Mouse (Mus musculus) left cerebral cortex, adult 2 months (tissue): ENCODE results near the gene Igsf3. TPM values are rescaled to one million over a fixed set of nuclear protein-coding genes. Genes with fewer than 3 reads are reported as not detected.

Experiments used
- DNase-seq, 2 experiments: peaks; one replicate each; pipeline ENCODE4 v3.0.0; 2021 to 2022; ENCODE audit warnings: low spot score in 2 of 2, mixed read lengths in 1 of 2; ENCODE audit errors: extremely low spot score in 1 of 2
- H3K27ac ChIP-seq: fragments of 200-600 bp; 2 replicates; pipeline ENCODE4 v1.8.1; 2022
- H3K4me3 ChIP-seq: fragments of 200-600 bp; 2 replicates; pipeline ENCODE4 v1.8.1; 2022
- CTCF ChIP-seq: fragments of 200-600 bp; IDR thresholded peaks from 2 replicates; pipeline ENCODE4 v1.8.1; 2022; ENCODE audit warnings: antibody characterized with exemption, mild to moderate bottlenecking, moderate library complexity
- intact Hi-C: fragments of 180-260 bp; cut with DNase I; formaldehyde crosslinking; loops from one replicate; pipeline ENCODE4 v1.15.1; 2025
- total RNA-seq, 2 experiments: library from RNA; stranded (reverse); gene quantifications; 2 replicates each; pipeline ENCODE4 v1.2.3; 2021

Igsf3 gene
- total RNA-seq, 2 experiments from 2014 or later = 22.0 to 23.7 TPM

GRCm38 (mm10) chr3:101355702-101356101, 21.2 kb upstream of the Igsf3 start:
- intact Hi-C loops = no loop called here
- Histone ChIP-seq H3K27ac (no peak overlapping the region), H3K4me3 (no peak overlapping the region)
- no peak for TF ChIP-seq CTCF
- no peak for DNase-seq

- no peak for TF ChIP-seq CTCF
- DNase-seq = no peak
- no peak overlapping the region for H3K4me3 ChIP-seq
- intact Hi-C loops = no loop called here
- H3K27ac ChIP-seq = no peak overlapping the region
These were observed 20.0 kb upstream of the Igsf3 start for GRCm38 (mm10) chr3:101356583-101357553.

GRCm38 (mm10) chr3:101360832-101361231, 16.1 kb upstream of the Igsf3 start:
- Histone ChIP-seq H3K27ac (no peak overlapping the region), H3K4me3 (no peak overlapping the region)
- TF ChIP-seq CTCF = no peak
- peak in 1 of 2 experiments; percentile 21 for DNase-seq
- intact Hi-C loops = no loop called here

GRCm38 (mm10) chr3:101362391-101362790, 14.5 kb upstream of the Igsf3 start:
- intact Hi-C loops = no loop called here
- TF ChIP-seq CTCF = no peak
- H3K27ac ChIP-seq = no peak overlapping the region
- no peak for DNase-seq
- no peak overlapping the region for H3K4me3 ChIP-seq

- TF ChIP-seq CTCF = no peak
- no peak for DNase-seq
- no peak overlapping the region for H3K4me3 ChIP-seq
- H3K27ac ChIP-seq = no peak overlapping the region
- intact Hi-C loops = no loop called here
These were observed 13.3 kb upstream of the Igsf3 start for GRCm38 (mm10) chr3:101363574-101363973.

DNA sequence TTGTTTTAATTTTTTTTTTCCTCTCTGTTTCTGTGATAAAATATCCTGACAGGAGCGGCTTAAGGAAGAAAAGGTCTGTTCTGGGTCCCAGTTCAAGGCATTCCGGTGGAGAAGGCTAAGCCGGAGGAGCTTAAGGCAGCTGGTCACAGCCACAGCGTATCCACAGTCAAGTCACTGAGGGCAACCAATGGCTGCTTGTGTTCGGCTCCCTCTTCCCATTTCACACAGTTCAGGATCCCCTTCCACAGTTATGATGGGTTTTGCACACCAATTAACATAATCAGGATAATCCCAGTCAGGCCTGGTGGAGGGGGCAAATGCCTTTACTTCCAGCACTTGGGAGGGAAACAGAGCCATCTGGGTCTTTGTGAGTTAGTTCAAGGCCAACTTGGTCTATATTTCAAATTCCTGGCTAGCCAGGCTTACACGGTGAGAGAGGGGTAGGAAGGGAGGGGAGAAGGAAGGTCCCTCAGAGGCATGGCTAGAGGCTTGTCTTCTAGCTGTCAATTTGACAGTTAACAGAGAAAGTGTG, 11.7 kb upstream of the Igsf3 start:
- intact Hi-C loops = no loop called here
- H3K4me3 ChIP-seq = no peak overlapping the region

GRCm38 (mm10) chr3:101365911-101366310, 11.0 kb upstream of the Igsf3 start:
- TF ChIP-seq CTCF = no peak
- no peak overlapping the region for H3K27ac ChIP-seq
- DNase-seq = no peak
- intact Hi-C loops = no loop called here
- no peak overlapping the region for H3K4me3 ChIP-seq

More for the DNA sequence above, 11.7 kb upstream of the Igsf3 start:
- TF ChIP-seq CTCF = no peak
- DNase-seq = no peak
- no peak overlapping the region for H3K27ac ChIP-seq

- no peak for TF ChIP-seq CTCF
- H3K27ac ChIP-seq = no peak overlapping the region
- no peak overlapping the region for H3K4me3 ChIP-seq
- no peak for DNase-seq
- intact Hi-C loops = no loop called here
These were observed 9.5 kb upstream of the Igsf3 start for GRCm38 (mm10) chr3:101367372-101367771.

- intact Hi-C loops = no loop called here
- DNase-seq = no peak
- TF ChIP-seq CTCF = no peak
- Histone ChIP-seq H3K27ac (no peak overlapping the region), H3K4me3 (no peak overlapping the region)
These were observed 7.5 kb upstream of the Igsf3 start for GRCm38 (mm10) chr3:101369301-101369881.

GRCm38 (mm10) chr3:101372345-101372980, 4.4 kb upstream of the Igsf3 start:
- peak; percentile 81 to 86 for DNase-seq
- Histone ChIP-seq H3K27ac (no peak overlapping the region), H3K4me3 (no peak overlapping the region)
- TF ChIP-seq CTCF = peak; percentile 94
- intact Hi-C loops = loop anchor here (1.0 to 5.0 kb wide), 4 partner anchors 34 to 440 kb away; no protein-coding TSS in a partner anchor

GRCm38 (mm10) chr3:101377256-101378024, 557 bp downstream of the Igsf3 start:
- H3K4me3 ChIP-seq = peak overlapping the region; percentile 74
- intact Hi-C loops = no loop called here
- peak overlapping the region; percentile 57 for H3K27ac ChIP-seq
- no peak for DNase-seq
- no peak for TF ChIP-seq CTCF
